Mouse (Mus musculus) neutrophil, adult 65 days (primary cell): ENCODE measurements around the gene S100a3. TPM values are rescaled to one million over a fixed set of nuclear protein-coding genes. Genes with fewer than 3 reads are reported as not detected.

Experiments
- total RNA-seq: library from RNA; stranded (reverse); gene quantifications from 2 replicates; pipeline ENCODE4 v1.2.4, GENCODE M21; 2023

Gene S100a3
- 7.2 and 9.0 TPM in 2 replicates for total RNA-seq

DNA sequence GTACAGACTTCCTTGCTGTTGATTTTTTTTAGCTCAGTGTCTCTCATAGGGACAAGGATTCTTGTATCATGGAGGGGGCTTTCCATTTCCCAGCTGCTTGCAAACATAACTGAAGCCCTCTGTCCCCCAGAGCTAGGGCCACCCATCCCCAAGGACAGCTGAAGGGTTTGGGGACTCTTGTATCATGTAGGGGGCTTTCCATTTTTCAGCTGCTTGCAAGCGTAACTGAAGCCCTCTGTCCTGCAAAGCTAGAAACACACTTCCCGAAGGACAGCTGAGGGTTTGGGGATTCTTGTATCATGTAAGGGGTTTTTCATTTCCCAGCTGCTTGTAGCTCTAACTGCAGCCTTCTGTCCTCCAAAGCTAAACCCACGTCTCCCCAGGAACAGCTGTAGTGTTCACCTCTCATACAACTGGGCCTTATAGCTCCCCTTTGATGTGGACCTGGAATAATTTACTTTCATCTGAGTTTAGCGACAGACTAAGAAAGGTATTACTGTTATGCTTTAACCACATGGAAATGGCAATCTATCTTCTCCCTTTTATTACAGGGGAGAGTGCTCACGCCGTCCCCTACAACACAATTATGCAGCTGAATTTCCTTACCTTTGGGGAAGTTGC is at the start of gene S100a3:
Gene S100a3, plus strand, starts transcription at position 571 of the 621 bp plus-strand sequence.

DNA sequence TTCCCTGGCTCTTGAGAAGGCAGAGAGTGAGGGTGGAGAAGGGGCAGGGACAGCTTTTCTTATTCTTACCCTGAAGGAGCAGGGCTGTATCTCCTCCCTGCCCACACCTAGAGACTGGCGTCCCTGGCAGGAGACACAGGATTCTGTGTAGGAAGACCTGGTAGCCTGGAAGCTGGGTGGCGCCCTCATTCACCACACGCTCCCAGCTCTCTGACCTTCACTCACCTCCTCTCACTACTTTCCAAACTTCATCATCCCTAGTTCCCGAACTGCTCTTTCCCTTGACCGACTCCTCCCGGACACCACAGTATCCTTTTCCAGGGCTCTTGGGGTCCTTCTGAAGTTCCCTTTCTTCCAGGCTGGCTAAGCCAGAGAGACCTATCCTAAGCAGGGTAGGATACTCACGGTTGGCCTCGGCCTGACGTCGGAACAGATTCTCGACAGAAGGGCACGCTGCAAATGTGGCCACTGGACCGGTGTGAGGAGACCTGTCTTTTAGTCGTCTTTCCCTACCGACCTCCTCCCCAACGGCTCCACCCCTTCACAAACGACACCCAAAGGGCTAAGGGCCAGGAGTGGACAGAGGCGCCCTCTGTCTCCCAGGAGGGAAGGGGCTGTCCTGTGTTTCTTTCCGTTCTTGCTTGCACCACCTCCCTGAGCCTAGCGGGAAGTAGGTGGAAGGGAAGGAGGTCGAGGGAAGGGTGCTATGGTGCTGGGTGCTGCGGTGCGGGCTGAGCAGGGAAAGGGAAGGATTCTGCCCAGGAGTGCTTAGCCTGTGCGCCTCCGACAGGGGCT is 46.4 kb upstream of the S100a3 start, which contains the start of the genes S100a1 and S100a13:
Gene S100a1, minus strand, starts transcription at position 597 of the 795 bp plus-strand sequence.
Gene S100a13, plus strand, starts transcription at position 640 of the 795 bp plus-strand sequence.

DNA sequence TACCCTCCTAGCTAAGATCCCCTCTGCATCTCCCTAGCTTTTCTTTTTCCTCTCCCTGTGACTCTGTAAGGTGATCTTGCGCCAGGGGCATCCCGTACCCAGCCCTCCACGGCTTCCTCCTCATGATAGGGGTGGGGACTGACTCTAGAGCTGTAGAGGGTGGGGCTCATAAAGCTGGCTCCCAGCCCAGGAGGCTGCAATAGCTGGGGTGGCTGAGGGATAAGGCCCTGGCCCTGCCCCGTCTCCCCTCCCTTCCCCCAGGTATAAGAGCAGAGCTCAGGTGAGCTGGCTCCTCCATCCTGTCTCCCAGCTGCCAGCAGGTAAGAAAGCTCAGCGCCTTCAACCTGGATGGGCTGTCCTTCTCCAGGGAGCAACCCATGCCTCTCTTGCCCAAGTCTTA is 33.8 kb upstream of the S100a3 start, which contains the start of gene S100a14:
Gene S100a14, plus strand, starts transcription at position 277 of the 400 bp plus-strand sequence.

DNA sequence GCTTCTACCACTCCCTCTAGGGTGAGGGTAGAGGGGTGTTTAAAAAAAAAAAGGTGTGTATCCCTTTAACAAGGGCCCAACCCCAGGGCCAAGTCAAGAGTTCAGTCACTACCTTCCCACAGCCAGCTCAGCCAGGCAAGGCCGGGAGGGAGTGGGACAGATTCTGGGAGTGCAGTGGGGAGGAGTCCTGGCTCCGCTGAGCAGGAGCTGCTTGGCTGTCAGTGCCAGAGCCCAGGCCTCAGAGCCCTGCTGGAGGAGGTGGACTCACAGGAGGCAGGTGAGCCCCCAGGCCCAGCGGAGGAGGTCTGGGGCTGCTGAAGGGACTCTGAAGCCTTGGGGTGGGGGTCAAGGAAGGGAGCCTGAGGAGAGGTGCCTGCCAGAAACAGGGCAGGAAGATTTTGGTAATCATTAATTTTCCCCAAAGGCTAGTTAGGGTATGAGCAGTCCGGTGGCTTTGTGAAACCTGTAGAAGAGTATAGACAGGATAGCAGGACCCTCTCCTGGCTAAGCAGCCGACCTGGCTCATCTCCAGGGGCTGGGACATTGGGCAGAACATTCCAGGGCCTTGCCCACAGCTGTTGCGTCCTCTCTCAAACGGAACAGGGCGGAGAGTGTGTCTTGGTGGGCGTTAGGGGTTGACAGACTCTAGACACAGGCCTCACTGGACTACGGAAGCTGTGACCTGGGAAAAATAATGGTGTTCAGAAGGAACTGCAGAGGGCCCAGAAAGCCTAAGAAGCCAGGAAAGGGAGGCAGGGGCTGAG is 23.1 kb upstream of the S100a3 start, which contains the start of gene S100a16:
Gene S100a16, plus strand, starts transcription at position 114 of the 764 bp plus-strand sequence.

DNA sequence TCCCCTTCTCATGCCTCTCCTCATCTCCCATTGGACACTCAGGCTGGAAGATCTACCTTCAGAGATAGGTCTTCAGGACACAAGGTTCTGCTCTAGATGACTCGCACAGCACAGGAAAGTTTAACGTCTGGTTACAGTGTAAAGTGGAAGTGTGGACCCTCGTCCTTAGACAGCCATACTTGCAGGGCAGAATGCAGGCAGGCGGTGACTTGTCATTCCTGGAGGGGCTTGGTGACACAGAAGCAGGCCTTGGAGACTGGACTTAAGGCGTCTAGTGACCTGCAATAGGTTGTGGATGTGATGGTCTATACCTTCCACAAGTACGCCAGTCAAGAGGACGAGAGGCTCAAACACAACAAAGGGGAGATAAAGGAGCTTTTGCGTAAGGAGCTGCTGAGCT is 29.6 kb downstream of the S100a3 start, which contains the start of gene S100a2:
Gene S100a2, plus strand, starts transcription at position 301 of the 400 bp plus-strand sequence.

DNA sequence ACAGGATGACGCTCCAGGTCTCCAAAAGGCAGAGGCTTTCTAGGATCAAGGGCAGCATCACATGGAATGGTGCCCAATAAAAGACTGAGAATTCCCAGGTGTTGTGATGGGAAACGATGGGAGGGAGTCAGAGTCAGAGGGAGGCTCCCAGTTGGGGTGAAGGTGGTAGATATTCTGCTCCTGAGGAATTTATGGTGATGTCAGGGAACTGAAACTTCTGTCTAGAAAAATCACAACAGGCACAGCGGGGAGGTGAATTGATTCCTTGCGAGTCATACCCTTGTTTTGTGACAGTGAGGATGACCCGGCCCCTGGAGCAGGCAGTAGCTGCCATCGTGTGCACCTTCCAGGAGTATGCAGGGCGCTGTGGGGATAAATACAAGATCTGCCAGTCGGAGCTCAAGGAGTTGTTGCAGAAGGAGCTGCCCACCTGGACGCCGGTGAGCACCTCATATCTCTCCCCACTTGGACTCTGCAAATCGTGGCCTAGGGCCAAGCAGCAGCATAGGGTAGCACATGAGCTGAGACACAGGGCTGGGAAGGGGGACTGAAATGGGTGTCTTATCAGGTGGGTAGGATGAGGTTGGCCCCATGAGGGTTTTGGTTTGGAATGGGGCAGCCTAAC is 41.2 kb downstream of the S100a3 start, which contains the start of gene Gm42674:
Gene Gm42674, plus strand, starts transcription at position 419 of the 625 bp plus-strand sequence.

DNA sequence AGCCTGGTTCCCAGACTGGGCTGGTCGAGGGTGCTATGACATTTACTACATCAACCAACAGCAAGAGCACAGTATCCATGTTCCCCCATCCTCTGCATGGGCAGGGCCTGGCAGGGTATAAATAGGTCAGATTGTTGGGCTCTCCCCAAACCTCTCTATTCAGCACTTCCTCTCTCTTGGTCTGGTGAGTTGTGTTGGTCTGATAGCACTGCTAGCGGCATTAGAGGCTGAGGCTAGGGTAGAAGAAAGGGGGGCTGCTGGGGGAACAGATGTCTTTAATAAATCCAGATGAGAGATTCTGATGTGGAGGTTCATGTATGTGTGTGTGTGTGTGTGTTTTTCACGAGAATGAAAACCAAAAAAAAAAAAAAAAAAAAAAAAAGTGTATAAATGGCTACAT is 43.2 kb downstream of the S100a3 start, which contains the start of gene S100a4:
Gene S100a4, plus strand, starts transcription at position 149 of the 400 bp plus-strand sequence.

DNA sequence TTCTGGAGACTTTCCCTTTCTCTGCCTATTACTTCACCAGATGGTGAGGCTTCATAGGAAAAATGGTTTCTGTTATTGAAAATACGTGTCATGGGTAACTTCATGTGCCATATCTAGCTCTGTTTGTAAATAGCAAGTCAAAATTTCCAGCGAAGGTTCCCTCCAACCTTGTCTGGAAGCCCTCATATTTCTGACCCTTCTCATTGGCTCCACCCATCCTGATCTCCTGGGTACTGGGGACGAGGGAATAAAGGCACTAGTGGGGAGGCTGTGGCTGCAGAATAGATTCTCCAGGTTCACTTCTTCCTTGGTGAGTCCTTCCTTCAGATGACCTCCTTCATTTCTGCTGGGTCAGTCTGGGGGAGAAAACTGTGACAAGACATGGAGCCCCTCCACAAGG is 47.8 kb downstream of the S100a3 start, which contains the start of gene S100a5:
Gene S100a5, plus strand, starts transcription at position 301 of the 400 bp plus-strand sequence.

DNA sequence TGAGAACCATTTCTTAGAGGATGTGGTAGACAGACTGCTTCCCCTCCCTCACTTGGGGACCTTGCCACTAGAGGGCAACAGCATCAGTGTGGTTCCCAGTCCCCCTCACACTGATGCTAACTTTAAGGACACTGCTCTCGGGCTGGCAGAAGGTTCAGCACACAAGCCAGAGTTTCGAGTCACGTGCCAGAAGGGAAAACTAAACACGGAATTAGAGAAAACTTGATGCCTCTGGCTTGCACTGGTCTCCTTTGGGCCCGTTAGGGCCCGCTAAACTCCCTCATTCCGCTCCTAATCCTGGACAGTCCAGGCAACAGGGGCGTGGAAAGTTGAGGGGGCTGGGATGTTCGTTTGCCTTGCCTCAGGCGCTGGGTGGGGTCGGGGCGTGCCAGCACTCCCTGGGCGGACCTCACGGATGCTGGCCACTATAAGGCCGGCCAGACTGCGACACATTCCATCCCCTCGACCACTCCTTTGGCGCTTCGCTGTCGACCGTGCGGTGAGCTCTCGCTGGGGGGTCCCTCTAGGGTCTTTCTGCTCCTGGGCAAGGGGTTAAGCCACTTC is 52.4 kb downstream of the S100a3 start, which contains the start of gene S100a6:
Gene S100a6, plus strand, starts transcription at position 155 of the 564 bp plus-strand sequence.

Other genes with a start within 250 kb of the S100a3 start
- gene Slc27a3, start 170.6 kb upstream of the S100a3 start, total RNA-seq: 0.50 and 0.76 TPM in 2 replicates
- 40.4 and 44.8 TPM in 2 replicates for gene Ints3, start 127.0 kb upstream of the S100a3 start, total RNA-seq
- 0.69 TPM in 1 of 2 replicates, not detected in the other for gene Npr1, start 94.7 kb upstream of the S100a3 start, total RNA-seq
- gene Ilf2, start 84.5 kb upstream of the S100a3 start, total RNA-seq: 56.3 and 69.0 TPM in 2 replicates
- gene Snapin, start 69.5 kb upstream of the S100a3 start, total RNA-seq: 31.8 and 36.7 TPM in 2 replicates
- gene Chtop, start 51.1 kb upstream of the S100a3 start, total RNA-seq: 84.3 and 109 TPM in 2 replicates
- gene S100a1, start 46.2 kb upstream of the S100a3 start, total RNA-seq: 15.8 and 19.3 TPM in 2 replicates
- gene S100a13, start 46.1 kb upstream of the S100a3 start, total RNA-seq: 35.7 and 46.4 TPM in 2 replicates
- gene S100a14, start 33.7 kb upstream of the S100a3 start, total RNA-seq: not detected in 2 replicates
- gene S100a16, start 23.3 kb upstream of the S100a3 start, total RNA-seq: not detected in 2 replicates
- gene S100a2, start 29.7 kb downstream of the S100a3 start, total RNA-seq: 4.0 TPM in 1 of 2 replicates, not detected in the other
- not detected in 2 replicates for gene Gm42674, start 41.3 kb downstream of the S100a3 start, total RNA-seq
- gene S100a4, start 43.2 kb downstream of the S100a3 start, total RNA-seq: 255 and 265 TPM in 2 replicates
- gene S100a5, start 47.9 kb downstream of the S100a3 start, total RNA-seq: 1.8 TPM in 1 of 2 replicates, not detected in the other
- 1,586 and 1,659 TPM in 2 replicates for gene S100a6, start 52.3 kb downstream of the S100a3 start, total RNA-seq
- 1.6 and 1.7 TPM in 2 replicates for gene S100a7a, start 93.4 kb downstream of the S100a3 start, total RNA-seq
- gene S100a8, start 108.4 kb downstream of the S100a3 start, total RNA-seq: 28,077 and 51,899 TPM in 2 replicates
- gene S100a9, start 135.1 kb downstream of the S100a3 start, total RNA-seq: 41,670 and 63,036 TPM in 2 replicates
- gene Pglyrp4, start 166.3 kb downstream of the S100a3 start, total RNA-seq: 1.2 and 1.7 TPM in 2 replicates
- not detected in 2 replicates for gene Gm5849, start 217.3 kb downstream of the S100a3 start, total RNA-seq